Mouse (Mus musculus) R1 (cell line): ENCODE results near the gene 1700022I11Rik.

Experiments
- DNase-seq: peaks from one replicate; pipeline ENCODE4 v3.0.0-alpha.2; 2018; ENCODE audit warnings: low read depth, low spot score

Gene 1700022I11Rik

DNA sequence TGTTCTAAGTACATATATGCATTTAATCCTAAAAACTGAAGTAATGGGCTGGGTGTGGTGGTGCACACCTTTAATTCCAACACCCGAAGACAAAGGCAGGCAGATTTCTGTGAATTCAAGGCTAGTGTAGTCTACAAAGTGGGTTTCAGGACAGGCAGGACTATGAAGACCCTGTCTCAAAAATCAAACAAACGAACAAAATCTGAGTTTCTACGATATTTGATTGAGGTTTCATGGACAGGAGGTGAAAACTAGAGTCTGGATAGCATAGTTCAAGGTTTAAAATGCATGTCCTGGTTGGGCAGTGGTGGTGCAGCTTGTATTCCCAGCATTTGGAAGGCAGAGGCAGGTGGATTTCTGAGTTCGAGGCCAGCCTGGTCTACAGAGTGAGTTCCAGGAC, at the start of gene 1700022I11Rik:
Gene 1700022I11Rik (plus strand): TSS at position 301 of the 400 bp plus-strand sequence.
- DNase-seq, result no peak

DNA sequence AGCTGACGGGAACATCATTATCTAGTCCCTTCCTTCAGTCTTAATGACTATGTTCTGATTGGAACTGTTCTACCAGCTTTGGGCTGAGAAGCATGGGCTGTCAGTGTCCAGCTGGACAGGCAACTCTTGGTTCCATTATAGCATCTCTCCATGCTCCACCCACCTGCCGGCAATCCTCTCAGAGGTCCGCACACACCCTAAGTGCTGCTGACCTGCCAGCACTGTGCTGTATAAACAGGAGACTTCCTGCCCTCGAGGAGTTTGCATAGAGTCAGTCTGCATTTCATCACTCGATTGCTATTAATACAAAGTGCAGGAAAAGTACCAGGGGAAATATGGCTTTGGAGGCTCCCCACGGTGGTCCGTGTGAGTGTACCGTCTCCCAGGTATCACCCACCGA, 48.7 kb upstream of the 1700022I11Rik start:
- no peak for DNase-seq

DNA sequence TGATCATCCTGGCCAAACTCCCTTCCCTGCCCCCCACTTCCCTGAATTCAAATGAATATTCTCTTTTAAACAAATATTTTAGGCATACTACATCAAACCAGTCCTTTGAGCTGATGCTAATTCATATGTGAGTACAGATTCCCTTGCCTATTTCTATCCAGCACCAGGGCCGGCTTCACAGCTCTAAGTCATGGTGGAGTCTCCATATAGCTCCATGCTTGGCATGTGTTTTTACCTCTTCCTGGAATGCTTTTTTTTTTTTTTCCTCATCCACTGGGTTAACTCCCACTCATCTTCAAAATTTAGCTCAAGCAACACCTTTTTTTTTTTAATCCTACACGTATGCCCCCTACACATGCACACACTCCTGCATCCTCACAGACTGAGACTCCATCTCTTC, 47.9 kb upstream of the 1700022I11Rik start:
- no peak for DNase-seq

DNA sequence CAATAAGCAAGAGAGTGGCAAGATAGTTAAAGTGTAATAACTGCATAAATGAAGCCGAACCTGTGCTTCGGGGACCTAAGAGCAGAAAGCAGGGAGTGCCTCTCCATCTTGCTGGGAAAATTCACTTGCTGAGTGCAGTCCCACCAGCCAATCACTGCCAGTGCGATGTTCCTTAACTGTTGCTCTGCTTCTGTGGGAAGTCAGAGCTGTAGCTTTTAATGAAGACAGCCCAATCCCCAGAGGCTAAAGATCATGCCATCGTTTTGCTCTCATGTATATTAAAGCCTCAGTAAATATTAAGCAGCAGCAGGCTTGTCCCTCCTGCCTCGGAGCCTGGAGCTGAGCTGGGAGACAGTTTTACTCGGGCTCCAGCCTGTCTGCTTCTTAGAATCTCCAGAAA, 47.3 kb upstream of the 1700022I11Rik start:
- no peak for DNase-seq

DNA sequence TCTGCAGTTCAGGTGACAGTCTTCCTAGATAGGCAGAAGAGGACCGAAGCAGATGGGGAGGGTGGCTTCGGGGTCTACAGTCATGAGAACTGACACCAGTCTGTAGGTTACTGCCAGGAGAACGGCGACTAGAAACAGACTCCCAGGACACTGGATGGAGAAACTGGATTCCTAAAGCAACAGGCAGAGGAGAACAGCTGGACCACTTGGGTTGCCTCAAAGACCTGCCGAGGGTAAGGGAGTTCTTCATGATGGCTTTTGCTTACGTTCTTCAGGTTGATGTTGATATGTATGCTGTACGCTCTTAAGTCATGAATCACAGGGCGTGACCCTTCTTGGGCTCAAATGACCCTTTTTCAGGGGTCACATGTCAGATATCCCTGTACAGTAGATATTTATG, 46.9 kb upstream of the 1700022I11Rik start:
- no peak for DNase-seq

DNA sequence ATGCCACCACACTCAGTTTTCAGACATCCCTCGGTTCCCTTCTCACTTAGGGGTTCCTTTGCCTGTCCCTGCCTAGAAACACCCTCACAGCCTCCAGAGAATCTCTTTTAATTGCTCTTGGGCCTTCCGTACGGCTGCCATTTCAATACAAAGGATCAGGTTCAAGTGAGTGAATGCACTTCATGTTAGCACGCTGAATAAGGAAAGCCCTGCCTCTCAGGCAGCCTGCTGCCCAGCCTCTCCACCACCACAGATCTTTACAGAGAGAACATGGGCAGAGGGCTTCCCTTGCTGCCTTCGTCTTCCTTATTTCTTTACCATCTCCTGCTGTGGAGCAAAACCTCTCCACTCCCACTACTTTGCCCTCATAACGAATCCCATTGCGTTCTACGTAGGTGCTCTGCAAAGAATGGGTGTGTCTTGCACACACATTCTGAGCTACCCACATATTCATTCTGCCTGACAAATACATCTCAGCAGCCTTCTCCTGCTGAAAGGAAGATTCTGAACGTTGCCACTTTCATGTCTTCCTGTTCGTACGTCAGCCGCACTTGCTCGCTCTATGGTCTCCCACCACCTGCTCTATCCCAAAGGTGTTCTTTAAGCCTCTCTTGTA, 45.2 kb upstream of the 1700022I11Rik start:
- no peak for DNase-seq

DNA sequence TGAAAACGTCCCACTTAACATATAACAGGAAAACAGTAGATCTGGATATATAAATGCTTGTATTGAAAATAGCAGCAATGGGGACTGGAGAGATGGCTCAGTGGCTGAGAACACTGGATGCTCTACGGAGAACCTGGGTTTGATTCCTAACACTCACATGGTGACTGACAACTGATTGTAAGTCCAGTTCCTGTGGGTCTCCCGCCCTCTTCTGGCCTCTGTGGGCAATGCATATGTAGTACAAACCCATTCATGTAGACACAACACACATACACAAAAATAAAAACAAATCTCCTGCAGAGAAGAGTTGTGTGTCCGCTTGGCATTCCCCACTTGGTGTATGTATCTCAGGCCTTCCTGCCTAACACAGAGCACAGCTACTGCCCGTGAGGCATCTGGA, 41.2 kb upstream of the 1700022I11Rik start:
- peak; percentile 65 for DNase-seq

DNA sequence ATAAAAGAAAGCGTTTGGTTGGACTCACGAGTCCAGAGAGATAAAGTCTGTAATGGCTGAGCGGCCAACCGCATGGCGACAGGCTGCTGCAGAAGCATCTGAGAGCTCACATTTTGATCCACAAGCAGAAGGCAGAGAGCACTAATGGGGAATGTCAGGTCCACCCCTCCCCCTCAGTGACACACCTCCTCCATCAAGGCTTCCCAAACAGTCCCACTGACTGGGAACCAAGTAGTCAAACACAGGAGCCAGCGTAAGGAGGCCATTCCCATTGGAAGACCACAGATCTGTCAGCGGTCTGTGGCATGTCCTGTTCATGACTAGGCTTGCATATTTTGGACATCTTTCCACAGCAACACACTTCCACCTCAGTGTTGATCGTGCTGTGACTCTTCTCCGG, 40.5 kb upstream of the 1700022I11Rik start:
- DNase-seq, result peak; percentile 20

DNA sequence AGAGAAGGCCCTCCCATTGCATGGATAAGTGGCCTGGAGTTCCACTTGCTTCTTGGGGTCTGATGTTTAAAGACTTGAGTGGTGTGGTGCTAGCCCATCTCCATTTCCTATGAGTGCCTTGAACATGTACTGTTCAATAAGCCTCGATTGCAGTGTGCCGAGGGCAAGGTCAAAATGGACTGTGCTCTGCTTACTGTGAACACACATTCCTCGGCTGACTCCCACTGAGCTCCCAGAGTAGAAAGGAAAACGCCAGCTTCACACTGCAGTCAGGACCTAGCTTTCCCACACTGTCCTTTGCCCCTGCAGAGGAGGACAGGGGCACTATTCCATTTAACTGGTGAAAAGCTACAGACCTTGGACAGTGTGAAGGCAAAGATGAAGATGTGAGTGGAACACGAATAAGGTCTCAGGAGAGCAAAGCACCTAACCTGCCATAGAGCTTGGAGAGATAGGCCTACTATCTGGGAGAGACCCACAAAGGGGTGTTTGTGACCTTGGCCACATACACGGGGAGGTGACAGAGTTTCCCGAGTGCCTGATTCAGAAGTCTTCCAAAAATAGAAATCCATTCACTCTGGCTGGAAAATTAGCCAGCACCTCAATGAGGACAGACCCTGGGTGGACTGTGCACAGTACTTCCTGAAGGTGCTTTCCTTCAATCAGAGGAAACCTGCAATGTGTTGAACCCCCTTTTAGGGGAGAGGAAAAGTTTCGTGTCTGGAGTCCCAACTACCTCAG, 37.0 kb upstream of the 1700022I11Rik start:
- no peak for DNase-seq

DNA sequence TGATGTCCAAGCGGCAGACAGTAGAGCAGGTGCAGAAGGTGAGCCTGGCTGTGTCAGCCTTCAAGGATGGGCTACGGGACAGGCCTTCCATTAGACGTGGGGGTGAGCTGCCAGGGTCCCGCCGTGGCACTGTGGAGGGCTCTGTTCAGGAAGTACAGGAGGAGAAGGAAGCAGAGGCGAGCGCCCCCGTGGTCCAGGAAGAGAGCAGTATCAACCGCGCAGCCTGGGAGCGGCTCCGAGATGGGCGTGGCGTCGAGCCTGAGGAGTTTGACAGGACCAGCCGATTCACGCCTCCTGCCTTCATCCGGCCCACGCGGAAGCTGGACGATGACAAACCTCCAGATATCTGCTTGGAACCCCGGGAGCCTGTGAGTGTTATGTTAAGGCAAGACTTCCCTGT, 35.8 kb upstream of the 1700022I11Rik start:
- DNase-seq, result peak; percentile 75

DNA sequence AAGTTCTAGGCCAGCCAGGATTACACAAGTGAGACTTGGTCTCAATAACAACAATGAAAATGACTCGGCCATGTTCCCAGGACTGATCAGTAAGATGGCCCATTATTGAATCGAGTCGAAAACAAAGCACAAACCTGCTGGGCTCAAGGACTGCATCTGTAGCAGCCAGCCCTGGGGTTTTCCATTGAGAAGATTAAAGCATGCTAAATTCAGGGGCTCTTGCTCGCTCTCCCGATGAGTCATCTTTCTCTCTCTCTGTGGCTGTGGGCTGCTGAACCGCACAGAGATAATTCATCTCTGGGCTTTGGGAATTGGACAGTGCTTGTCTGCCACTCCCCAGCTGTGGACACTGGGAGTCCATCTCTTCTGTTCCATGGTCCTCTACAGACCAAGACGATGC, 28.0 kb upstream of the 1700022I11Rik start:
- no peak for DNase-seq

DNA sequence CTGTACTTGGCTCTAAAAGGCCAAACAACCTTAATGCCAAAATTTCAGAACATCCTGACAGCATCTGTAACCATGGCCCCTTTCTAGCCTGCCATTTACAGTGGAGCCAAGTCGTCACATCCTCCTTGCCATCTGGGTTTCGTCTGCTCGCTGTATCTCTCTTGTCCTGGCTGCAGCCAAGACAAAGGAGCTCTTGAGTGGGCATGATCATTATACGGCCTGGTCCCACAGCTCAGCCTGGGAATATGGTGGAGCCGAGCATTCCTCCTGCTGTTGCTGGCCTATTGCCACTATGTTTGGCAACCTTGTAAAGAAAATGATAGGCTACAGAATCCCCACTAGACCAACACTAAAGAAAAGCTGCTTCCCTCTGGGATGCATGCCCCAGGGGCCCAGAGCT, 26.1 kb upstream of the 1700022I11Rik start:
- DNase-seq, result no peak

DNA sequence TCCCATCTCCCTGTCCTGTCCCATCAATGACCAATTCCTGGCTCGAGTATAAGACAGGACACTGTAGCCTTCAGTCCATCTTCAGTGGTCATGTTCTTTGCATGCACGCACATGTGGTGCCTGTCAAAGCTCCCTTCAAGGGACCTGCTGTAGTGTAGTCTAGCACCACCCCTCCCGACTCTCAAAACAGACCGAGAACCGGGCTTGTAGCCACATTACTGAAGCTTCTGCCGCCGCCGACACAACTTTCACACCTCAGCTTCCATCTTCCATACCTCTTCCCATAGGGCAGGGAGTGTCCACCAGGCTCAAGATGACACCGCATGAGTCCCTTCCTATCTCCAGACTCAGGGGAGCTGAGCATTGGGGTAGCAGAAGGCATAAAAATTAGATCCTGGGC, 25.2 kb upstream of the 1700022I11Rik start:
- no peak for DNase-seq

DNA sequence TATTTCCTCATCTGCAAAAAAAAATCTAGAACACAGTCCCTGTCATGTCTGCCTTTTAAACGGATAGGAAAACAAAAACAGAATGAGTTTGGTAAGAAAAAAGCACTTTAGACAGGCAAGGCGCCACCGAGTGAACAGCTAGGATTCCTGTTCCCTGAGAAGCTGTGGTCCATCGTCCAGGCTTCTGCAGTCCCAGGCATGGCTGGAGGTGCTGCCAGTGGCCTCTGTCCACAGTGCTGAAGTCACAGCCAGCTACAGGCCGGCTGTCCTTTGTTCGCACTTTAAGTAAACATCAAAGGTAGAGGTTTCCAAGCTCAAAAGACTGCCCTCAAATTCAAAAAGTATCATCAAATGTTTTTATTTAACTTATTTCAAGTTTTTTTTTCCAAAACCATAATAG, 24.4 kb upstream of the 1700022I11Rik start:
- peak; percentile 44 for DNase-seq

DNA sequence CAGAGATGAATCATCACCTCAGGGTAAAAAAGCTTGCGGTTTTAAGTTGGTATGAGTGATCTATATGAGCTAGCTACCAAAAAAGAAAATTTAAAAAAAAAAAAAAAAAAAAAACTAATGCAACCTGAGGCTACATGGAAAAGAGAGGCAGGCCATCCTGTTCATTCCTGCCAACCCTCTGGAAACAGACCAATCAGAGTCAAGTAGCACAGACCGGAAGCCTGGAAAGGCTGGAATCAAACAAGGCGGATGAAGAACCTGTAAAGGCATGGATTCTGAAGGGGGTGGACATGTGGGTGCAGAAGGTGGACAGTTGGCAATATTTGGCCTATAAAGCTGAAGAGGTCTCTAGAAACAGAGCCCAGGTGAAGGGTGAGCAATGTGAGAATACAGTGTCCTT, 24.0 kb upstream of the 1700022I11Rik start:
- no peak for DNase-seq

DNA sequence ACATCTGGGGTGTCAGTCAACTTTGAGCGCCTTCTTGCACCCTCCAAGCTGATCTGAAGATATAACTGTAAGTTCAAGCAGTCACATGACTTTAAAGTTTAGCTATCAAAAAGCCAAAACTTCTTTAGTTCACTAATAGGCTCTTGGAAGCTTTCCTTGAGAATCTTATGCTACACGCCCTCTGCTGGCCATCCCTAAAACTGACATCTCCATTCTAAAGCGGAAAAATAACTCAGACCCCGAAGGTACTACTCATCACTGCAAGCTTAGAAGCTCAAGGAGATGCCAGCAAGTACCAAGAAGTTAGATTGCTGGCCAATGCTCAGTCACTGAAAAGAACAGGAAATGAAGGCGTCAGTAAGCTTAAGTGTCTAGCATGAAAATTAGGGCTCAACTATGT, 23.5 kb upstream of the 1700022I11Rik start:
- peak; percentile 76 for DNase-seq

DNA sequence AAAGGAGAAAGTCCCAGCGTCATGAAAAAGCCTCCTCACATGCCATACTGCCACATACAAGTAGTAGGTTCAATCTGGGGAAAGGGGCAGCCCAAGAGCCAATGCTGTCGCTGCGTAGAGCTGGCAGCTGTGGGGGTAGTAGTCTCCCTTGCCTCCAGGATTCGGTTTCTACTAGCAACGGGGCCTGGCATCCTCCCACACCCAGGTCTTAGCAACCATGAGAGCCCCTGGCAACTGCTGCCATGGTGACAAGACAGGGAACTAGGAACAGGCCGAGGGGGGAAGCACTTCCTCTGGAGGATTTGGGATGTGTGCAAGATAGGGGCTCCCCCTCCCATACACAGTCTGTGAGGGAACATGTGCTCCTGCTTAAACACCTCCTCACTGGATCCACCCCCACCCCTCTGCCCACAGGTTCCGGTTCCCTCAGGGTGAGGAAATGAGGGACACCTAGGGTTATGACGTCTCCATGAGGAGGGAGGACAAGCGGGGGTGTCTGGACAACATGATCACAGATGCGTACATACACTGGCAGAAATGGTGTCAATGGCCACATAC, 22.6 kb upstream of the 1700022I11Rik start:
- DNase-seq, result peak; percentile 56

DNA sequence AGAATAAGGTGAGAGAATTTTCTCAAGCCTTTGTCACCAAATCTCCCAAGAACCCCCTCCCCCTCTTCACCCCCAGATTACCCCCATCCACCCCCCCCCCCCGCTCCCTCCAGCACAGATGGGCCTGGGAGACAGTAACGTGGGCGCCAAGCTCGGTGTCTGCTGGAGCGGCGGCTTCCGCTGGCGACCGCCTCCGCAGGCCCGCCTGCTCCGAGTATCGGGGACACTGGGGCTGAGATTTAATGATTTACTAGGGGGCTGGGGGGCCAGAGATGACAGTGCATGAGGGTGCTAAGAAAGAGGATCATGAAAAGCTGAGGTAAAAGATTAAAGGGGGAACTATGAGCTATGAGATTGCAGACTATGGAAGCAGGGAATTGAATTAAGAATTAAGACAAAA, 20.9 kb upstream of the 1700022I11Rik start:
- no peak for DNase-seq

DNA sequence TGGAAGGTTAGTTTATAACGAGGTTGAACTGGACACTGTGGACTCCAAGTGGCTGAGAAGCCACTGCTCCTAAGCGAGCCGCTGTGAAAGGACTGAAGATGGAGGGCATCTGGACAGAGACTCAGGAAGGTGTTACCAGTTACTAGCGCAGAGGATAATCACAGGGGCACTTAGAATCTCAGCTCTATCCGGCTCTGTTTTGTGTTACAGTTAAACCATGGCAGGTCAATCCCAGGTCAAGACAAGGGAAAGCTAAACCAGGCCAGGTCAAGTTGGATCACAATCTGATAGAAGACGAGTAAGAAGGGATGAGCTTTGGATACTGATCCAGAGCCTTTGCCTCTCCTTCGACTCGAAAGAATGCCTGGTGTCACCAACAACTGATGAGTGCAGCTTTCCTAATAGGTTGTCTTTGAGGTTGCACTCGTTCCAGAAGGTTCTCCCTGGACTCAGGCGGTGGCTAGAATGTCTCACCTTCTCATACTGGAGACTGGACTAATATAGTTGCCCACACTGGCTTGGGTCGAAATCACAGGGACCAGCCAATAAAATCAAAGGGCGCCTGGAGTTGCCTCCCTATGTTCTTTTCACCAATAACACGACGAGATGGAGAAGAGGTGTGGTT, 20.2 kb upstream of the 1700022I11Rik start:
- no peak for DNase-seq

DNA sequence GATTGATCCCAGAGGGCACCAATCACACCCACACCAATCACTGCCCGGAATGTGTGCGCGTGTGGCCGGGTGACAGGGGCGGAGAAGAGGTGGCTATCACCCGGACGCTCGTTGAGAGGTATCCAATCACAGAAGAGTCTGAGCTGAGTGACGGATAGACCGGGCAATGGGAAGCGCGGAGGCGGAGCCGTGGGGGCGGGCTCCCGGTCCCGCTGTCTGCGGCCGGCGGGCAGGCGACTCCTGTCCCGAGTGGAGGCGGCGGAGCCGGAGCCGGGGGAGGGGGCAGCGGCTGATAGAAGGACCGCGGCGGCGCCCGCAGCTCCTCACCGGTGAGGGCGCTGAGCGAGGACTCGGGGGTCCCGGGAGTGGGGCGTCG, 19.7 kb upstream of the 1700022I11Rik start, which contains the start of gene Dnajb5:
Gene Dnajb5 (plus strand): TSS at position 139 of the 376 bp plus-strand sequence.
- peak; percentile 99 for DNase-seq

DNA sequence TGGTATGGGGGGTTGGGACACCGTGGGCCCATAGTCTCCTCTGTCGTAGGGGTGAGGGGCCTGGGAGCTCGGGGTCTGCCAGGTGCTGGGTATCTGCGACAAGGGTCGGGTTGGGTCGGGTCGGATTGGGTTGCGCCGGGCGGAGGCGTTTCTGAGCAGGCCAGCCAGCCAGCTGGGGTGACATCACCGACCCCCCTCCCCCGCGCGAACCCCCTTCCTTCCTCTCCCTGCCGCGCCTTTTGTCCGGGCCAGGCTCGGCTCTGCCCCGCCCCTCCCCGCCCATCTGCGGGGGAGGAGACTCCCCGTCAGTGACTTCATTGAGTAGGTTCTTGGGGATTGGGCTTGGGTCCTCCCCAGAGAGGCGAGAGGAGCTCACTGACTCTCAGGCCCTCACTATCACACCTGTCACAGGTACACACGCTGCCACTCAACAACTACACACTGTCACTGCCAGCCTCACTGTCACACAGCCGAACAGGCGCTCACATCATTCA, 19.3 kb upstream of the 1700022I11Rik start:
- peak; percentile 96 for DNase-seq
